Mouse (Mus musculus): ENCODE results near the gene Hpdl. TPM values are rescaled to one million over a fixed set of nuclear protein-coding genes. Genes with fewer than 3 reads are reported as not detected.
"Not testable (repeated sequence)": the region's sequence is repeated elsewhere in the genome, so short reads cannot be mapped to it uniquely, and the experiment has no call there.

The Hpdl gene
- total RNA-seq (2021), result 1 to 10 TPM; 1.5 to 1.9 TPM
- long read RNA-seq, experiment 1, partial matches to known transcripts, result 0 of 2 reads
- long read RNA-seq, experiment 1, other reads (novel, unspliced or antisense), result 0 of 2 reads
- long read RNA-seq, experiment 2, transcript Hpdl-201 (1 exons, 1,804 nt), result major isoform, 8 of 8 reads
- long read RNA-seq, experiment 2, partial matches to known transcripts, result 0 of 8 reads
- long read RNA-seq, experiment 2, other reads (novel, unspliced or antisense), result 0 of 8 reads

- peak within 1 kb of the TSS; percentile 80 for H3K4me3 ChIP-seq
- intact Hi-C loops (cut with DNase I), result no loop called here
- DNase-seq, result no peak
- peak within 1 kb of the TSS; percentile 78 for H3K27ac ChIP-seq
- TF ChIP-seq CTCF (IDR thresholded peaks at IDR 0.05), result no peak
Measured at GRCm38 (mm10) chr4:116821694-116822016, at the start of gene Hpdl. Gene Hpdl (minus strand): TSS chr4:116821707.

- TF ChIP-seq CTCF (IDR thresholded peaks at IDR 0.05), result no peak
- Histone ChIP-seq H3K27ac (no peak overlapping the region), H3K4me3 (no peak overlapping the region)
- no peak for DNase-seq
- intact Hi-C loops (cut with DNase I), result no loop called here
Measured at GRCm38 (mm10) chr4:116869898-116870297, 48.4 kb upstream of the Hpdl start.

GRCm38 (mm10) chr4:116862023-116862422, 40.5 kb upstream of the Hpdl start:
- intact Hi-C loops (cut with DNase I), result no loop called here
- Histone ChIP-seq H3K4me3 (no peak overlapping the region), H3K27ac (no peak overlapping the region)
- TF ChIP-seq CTCF (IDR thresholded peaks at IDR 0.05), result no peak
- no peak for DNase-seq

DNA sequence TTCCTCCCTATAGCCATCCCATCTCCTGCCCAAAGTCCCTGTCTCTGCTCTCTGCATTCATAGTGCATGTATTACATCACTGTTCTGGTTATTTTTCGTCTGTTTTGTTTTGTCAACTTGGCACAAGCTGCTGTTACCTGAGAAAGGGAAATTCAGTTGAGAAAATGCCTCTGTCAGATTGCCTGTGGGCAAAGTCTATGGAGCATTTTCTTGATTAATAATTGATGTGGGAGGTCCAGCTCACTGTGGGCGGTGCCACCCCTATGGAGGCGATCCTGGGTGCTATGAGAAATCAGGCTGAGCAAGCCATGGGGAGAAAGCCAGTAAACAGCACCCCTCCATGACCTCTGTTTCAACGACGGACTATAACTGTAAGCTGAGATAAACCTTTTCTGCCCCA, 38.2 kb upstream of the Hpdl start:
- DNase-seq, result no peak
- Histone ChIP-seq H3K27ac (no peak overlapping the region), H3K4me3 (no peak overlapping the region)
- intact Hi-C loops (cut with DNase I), result no loop called here
- TF ChIP-seq CTCF (IDR thresholded peaks at IDR 0.05), result no peak

DNA sequence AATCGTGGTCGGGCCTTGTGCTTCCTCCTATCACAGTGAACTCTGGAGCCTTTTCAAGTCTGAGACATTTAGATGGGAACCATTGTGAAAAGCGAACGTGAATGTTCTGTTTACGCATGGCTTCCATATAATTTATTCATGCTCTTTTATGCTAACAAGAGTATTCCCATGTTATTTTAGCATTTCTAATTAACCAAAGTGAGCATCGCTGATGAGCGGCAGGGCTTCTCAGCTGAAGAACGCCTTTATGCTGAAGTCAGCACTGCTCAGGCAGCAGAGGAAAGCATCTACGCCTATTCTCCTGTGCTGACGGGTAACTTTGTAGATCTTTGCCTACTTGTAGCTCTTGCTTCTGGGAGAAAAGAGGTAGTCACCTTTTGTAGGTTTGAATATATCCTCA, 35.7 kb upstream of the Hpdl start:
- H3K27ac ChIP-seq, result no peak overlapping the region
- no peak for DNase-seq
- no peak for TF ChIP-seq CTCF (IDR thresholded peaks at IDR 0.05)
- intact Hi-C loops (cut with DNase I), result no loop called here
- H3K4me3 ChIP-seq, result no peak overlapping the region

- no peak for DNase-seq
- no peak for TF ChIP-seq CTCF (IDR thresholded peaks at IDR 0.05)
- Histone ChIP-seq H3K27ac (no peak overlapping the region), H3K4me3 (no peak overlapping the region)
- intact Hi-C loops (cut with DNase I), result no loop called here
Measured at GRCm38 (mm10) chr4:116854286-116854685, 32.8 kb upstream of the Hpdl start.

DNA sequence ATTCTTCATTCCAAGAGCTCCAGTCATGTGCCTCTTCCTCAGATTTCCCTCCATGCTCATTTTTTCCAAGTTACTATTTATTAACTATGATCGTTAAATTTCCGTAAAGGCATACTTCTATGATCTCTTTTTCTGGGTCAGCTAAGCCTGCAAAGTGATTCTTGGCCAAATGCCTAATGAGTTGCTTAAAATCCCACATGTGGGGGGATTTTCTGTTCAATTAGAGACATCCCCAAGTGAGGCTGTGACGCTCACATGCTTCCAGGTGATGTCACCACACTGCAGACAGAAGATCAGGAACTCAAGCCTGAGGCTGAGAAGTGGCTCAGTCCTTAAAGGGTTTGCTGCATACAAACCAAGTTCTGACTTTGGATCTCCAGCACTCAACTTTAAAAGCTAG, 28.4 kb upstream of the Hpdl start:
- no peak for TF ChIP-seq CTCF (IDR thresholded peaks at IDR 0.05)
- Histone ChIP-seq H3K27ac (no peak overlapping the region), H3K4me3 (no peak overlapping the region)
- DNase-seq, result no peak
- intact Hi-C loops (cut with DNase I), result no loop called here

- DNase-seq, result no peak
- Histone ChIP-seq H3K27ac (no peak overlapping the region), H3K4me3 (no peak overlapping the region)
- intact Hi-C loops (cut with DNase I), result no loop called here
- no peak for TF ChIP-seq CTCF (IDR thresholded peaks at IDR 0.05)
Measured at GRCm38 (mm10) chr4:116844324-116844723, 22.8 kb upstream of the Hpdl start.

DNA sequence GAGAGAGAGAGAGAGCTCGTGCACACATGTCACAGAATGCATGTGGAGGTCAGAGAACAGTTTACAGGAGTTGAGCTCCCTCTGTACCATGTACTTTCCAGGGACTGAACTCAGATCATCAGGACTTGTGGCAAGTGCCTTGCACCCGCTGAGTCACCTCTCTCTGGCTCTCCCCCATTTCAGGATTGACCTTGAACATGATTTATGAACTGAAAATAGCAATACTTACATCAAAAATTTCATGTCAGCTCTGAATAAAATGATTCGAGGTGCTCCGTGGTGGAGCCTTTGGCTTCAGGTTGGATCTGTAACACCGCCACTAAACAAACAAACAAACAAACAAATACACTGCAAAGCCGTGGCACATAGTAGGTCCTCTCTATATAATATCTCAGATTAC, 19.3 kb upstream of the Hpdl start:
- no peak for TF ChIP-seq CTCF (IDR thresholded peaks at IDR 0.05)

DNA sequence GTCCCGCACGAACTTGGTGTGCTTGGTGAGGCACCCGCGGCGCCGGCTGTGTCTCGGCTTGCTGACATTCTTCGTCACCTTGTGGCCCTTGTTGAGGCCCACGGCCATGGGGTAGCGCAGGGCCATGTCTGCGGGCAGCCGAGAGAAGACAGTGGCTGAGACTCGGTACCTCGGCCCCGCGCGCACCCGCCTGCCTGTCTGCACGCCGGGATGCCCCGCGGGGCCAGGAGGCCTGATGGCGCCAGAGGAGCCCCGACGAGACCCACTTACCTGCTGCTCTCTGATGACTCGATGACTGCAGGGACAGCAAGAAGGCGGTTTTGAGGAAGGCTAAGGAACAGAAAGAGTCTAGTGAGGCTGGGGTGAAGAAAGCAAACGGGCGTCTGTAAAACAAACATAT, 18.6 kb upstream of the Hpdl start:
- H3K4me3 ChIP-seq; H3K27ac ChIP-seq; intact Hi-C loops (cut with DNase I); DNase-seq: not testable (repeated sequence)

More for the DNA sequence above, 19.3 kb upstream of the Hpdl start:
- Histone ChIP-seq H3K4me3 (no peak overlapping the region), H3K27ac (no peak overlapping the region)
- DNase-seq, result no peak
- intact Hi-C loops (cut with DNase I), result no loop called here

- no peak for TF ChIP-seq CTCF (IDR thresholded peaks at IDR 0.05)
- no peak for DNase-seq
- H3K4me3 ChIP-seq, result no peak overlapping the region
- intact Hi-C loops (cut with DNase I), result no loop called here
- H3K27ac ChIP-seq, result no peak overlapping the region
Measured at GRCm38 (mm10) chr4:116838999-116839398, 17.5 kb upstream of the Hpdl start.

GRCm38 (mm10) chr4:116830070-116830368, 8.5 kb upstream of the Hpdl start:
- no peak for DNase-seq

GRCm38 (mm10) chr4:116829364-116830069, 8.0 kb upstream of the Hpdl start:
- intact Hi-C loops (cut with DNase I), result loop anchor here (2.0 kb wide), 1 partner anchor 311 kb away; no protein-coding TSS in a partner anchor
- no peak for DNase-seq
- TF ChIP-seq CTCF (IDR thresholded peaks at IDR 0.05), result no peak
- Histone ChIP-seq H3K4me3 (no peak overlapping the region), H3K27ac (no peak overlapping the region)

More at GRCm38 (mm10) chr4:116830070-116830368, 8.5 kb upstream of the Hpdl start:
- H3K27ac ChIP-seq, result no peak overlapping the region
- intact Hi-C loops (cut with DNase I), result no loop called here
- no peak for TF ChIP-seq CTCF (IDR thresholded peaks at IDR 0.05)
- no peak overlapping the region for H3K4me3 ChIP-seq

DNA sequence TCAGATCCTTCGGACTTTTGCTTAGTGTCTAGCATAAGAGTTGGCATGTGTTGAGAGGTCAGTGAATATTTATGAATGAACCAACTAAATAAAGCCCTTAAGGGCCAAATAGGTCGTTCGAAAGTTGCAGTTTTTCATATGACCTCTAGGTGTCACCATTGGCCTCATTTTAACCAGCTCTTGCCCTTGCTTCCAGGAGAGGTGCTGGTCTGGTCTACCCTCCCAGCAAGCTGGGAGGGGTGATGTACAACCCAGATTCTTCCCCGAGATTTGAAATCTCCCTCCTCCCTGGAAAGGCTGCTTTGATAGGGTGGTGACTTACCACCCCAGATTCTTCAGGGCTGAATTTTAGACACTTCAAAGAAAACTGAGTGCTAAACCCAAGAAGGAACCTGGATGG, 6.3 kb upstream of the Hpdl start:
- H3K4me3 ChIP-seq, result no peak overlapping the region
- DNase-seq, result no peak
- H3K27ac ChIP-seq, result no peak overlapping the region
- intact Hi-C loops (cut with DNase I), result loop anchor here (2.0 kb wide), 2 partner anchors 165 to 313 kb away; no protein-coding TSS in a partner anchor
- peak; percentile 78 for TF ChIP-seq CTCF (IDR thresholded peaks at IDR 0.05)

Measured in gastrocnemius, adult 2 months (tissue).